Mouse (Mus musculus): Measurements from ENCODE around the gene Xxylt1.

Gene Xxylt1

GRCm38 (mm10) chr16:30990661-30991060, 90.6 kb downstream of the Xxylt1 start:
- no peak for DNase-seq (ENCODE audit: low spot score in 2 of 2)

DNA sequence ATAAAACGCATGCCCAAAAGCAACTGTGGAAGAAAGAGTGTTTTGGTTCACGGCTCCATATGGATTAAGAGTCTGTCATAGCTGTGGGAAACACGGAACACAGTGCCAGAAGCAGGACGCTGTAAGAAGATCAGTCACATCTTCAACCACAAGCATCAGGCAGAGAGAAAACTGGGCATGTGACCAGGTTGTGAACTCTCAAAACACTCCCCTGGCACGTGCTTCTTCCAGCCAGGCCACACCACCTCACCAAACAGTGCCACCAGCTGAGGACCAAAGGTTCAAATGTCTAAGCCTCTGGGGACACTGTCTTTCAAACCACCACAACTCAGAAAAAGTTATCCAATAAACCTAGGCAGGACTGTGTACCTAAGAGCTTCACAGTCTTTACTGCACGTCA, 93.0 kb downstream of the Xxylt1 start:
- DNase-seq (ENCODE audit: low spot score in 2 of 2): no peak

DNA sequence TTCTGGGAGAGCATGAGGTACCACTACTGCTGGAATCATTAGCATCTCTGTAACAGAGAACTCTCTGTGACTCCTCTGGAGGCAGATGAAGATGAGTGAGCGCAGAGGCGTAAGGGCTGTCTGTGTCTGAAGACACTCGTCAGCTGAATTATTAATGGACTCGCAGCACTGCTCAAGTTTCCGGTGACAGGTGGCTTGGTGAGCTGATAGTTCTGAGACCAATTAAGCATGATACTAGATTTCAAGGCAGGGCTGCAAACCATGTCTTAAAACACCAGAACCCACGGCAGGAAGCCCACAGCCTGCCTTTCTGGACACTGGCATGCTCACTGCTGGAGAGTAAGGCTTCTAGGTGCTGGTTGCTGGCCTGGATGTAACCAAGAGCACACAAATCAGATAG, 93.5 kb downstream of the Xxylt1 start:
- DNase-seq (ENCODE audit: low spot score in 2 of 2): no peak

DNA sequence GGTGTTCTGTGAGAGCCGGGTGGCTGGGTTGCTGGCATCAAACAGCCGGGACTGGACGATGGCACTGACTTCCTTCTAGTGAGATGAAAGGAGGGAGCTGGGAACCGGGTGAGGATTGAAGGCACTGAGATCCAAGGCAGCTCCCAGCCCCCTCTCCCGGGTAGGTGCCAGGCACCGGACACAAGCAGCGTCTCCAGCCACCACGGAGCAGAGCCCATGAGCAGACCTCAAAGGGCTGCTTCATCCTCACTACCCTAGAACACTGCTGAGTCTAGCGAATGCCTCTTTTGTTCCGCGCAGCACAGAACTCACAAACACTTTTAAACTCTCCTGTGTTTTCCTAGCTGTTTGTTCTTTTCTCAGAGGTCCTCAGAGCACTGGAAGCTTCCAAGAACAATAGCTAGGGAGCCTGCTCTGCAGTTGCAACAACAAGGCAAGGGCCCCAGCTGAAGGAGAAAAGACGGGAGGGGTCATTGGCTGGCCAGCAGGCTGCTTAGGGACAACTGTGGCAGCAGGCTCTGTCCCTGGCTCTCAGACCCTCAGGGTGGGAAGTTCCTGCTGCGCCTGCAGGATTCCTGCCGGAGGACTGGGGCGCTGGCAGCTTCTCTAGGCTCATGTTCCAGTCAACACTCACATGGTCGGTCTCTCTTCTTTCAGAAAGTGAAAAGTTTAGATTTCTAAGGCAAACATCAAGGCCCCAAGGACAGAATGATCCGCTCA, 96.2 kb downstream of the Xxylt1 start:
- no peak for DNase-seq (ENCODE audit: low spot score in 2 of 2)

- DNase-seq (ENCODE audit: low spot score in 2 of 2): no peak
These were observed 97.1 kb downstream of the Xxylt1 start for GRCm38 (mm10) chr16:30984101-30984500.

GRCm38 (mm10) chr16:30983699-30984098, 97.5 kb downstream of the Xxylt1 start:
- DNase-seq (ENCODE audit: low spot score in 2 of 2): peak in 1 of 2 experiments; percentile 43

DNA sequence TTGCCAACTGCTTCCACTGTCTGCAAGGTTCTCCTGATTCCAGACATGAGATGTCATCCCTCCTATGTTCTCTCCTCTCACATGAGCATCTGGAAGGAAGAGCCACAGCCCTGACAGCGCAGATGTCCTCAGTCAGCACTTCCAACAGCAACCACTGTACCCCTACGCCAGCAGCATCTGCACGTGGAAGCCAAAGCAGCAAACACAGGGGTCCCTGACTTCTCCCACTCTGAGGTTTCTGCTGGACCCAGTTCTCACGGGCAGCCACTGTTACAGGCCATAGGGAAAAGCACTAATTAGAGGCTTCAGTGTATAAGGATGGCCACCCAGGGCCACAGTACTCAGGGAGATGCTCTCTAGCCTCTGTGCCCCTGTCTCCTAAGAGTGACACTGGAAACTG, 98.0 kb downstream of the Xxylt1 start:
- no peak for DNase-seq (ENCODE audit: low spot score in 2 of 2)

- no peak for DNase-seq (ENCODE audit: low spot score in 2 of 2)
These were observed 99.9 kb downstream of the Xxylt1 start for GRCm38 (mm10) chr16:30981345-30981744.

DNA sequence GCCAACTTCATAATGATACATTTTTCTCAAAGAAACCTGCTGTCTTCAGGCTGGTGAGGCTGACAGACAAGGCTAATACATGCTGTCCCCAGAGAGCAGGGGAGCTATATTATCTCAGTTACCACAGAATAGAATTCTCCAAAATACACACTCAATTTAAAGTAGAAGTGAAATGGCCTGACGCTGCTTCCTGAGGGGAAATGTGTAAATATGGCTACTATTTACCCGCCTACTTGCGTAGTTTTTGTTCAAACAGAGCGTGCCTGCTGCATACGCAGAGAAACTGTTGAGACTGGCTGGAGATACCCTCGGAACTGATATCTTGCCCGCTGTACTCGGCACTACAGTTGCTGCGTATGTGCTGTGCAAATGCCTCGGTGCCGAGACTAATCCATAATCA, 101.3 kb downstream of the Xxylt1 start:
- DNase-seq (ENCODE audit: low spot score in 2 of 2): no peak

DNA sequence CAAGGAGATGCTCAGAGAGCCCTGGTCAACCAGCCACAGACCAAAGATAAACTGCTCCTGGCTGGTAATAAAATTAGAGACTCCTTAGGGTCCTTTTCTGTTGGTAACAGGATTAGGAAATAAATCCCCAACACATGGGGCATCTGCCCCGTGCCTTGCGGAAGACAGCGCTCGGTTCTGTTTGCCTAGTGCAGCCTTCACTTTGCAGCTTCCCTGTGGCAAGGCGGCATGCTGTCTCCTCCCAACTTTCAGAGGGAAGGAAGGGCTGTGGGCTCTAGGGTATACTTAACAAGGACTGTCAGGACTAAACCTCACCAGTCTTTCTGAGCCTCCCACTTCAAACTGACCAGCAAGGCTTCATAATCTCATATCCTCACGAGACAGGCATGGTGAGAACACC, 103.5 kb downstream of the Xxylt1 start:
- no peak for DNase-seq (ENCODE audit: low spot score in 2 of 2)

DNA sequence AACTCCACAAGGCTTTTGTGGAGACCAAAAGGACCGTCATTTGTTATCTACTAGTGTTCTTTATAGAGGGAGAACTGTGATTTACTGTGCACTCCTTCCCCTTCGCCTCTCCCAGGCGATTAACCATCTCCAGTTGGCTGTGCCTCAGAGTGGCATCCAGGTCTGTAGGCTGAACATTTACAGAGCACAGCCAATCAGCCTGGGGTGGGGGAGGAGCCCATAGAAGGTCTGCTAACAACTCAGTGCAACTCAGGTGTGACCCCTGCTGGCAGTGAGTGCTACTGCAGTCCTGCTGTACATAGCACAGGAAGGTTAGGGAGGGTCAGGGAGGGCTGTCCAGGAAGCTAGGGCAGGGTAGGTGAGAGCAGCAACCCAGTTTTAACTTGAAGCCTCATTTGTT, 104.0 kb downstream of the Xxylt1 start:
- peak; percentile 91 to 93 for DNase-seq (ENCODE audit: low spot score in 2 of 2)

DNA sequence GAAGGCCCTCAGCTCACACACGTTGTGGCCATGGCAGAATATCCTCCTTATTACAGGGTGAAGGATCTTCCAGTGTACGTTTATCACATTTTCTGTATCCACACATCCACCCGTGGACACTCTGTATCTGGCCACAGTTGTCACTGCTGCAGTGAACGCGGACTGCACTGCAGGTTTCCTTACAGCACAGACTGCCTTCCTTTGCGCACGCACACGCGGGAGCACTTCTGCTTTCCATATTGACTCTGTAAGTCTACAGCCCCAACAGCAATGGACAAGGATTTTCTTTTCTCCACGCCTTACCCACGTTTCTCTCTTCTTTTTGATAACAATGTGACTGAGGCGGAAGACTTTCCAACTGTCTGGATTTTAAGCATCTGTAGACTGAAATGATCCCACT, 106.7 kb downstream of the Xxylt1 start:
- DNase-seq (ENCODE audit: low spot score in 2 of 2): no peak

GRCm38 (mm10) chr16:30973416-30973815, 107.8 kb downstream of the Xxylt1 start:
- DNase-seq (ENCODE audit: low spot score in 2 of 2): no peak

GRCm38 (mm10) chr16:30971950-30972541, 109.2 kb downstream of the Xxylt1 start:
- DNase-seq (ENCODE audit: low spot score in 2 of 2): no peak

DNA sequence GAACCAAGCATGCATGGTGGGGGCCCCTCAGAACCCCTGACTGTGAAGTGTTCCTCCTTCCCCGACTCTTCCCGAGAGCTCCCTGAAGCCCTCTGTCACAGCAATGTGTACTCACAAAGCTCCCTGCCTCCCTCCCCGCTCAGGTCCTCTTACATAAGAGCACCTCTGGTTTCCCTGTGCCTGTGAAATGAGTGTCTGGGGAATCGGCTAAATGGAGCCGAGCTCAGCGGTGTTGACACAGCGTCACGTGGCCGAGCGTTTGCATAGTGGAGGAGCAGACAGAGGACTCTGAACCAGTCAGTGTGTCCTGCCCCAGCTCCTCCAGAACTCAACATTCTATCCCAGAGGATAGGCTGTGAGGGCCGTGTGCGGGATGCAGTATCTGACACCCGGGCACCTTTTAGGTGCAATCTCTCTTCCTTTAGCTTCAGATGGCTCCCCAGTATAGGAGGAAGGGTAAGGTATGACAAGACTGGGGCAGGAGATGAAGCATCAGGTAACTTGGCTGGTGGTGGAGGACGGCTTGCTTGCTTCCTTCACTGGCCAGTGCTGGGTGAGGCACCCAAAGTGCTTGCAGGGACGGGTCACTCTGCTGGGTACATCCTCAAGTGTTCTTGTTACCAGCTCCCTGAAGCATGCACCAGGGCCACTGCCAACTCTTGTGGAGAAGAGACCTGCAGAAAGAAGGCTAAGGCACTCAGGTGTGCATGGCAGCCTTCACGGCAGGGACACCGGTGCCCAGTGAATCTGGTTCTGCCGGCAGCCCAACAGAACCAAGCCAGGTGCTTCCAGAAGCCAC, 111.8 kb downstream of the Xxylt1 start:
- DNase-seq (ENCODE audit: low spot score in 2 of 2): no peak

- DNase-seq (ENCODE audit: low spot score in 2 of 2): no peak
These were observed 112.7 kb downstream of the Xxylt1 start for GRCm38 (mm10) chr16:30968402-30969151.

- no peak for DNase-seq (ENCODE audit: low spot score in 2 of 2)
These were observed 114.5 kb downstream of the Xxylt1 start for GRCm38 (mm10) chr16:30966684-30967083.

- DNase-seq (ENCODE audit: low spot score in 2 of 2): no peak
These were observed 116.3 kb downstream of the Xxylt1 start for GRCm38 (mm10) chr16:30964891-30965290.

GRCm38 (mm10) chr16:30964411-30964810, 116.8 kb downstream of the Xxylt1 start:
- DNase-seq (ENCODE audit: low spot score in 2 of 2): no peak

DNA sequence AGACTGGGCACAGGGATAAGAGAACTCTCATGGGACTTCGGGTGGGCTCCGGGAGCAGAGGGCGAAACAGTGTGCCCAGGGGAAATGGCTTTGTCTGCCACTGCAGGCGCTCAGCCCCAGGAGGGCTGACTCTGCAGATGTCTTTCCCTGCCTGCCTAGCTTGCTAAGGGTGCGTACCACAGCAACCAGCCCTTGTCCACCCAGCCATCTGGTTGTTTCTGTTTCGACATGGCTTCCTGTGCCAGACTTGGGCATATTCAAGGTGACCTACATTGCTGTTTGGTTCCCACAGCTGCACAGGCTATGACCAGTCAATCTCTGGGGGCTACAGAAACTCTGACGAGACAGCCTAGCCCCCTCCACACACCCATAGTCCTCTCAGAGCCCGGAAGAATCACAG, 118.7 kb downstream of the Xxylt1 start:
- no peak for DNase-seq (ENCODE audit: low spot score in 2 of 2)

GRCm38 (mm10) chr16:30961176-30961575, 120.1 kb downstream of the Xxylt1 start:
- no peak for DNase-seq (ENCODE audit: low spot score in 2 of 2)

- DNase-seq (ENCODE audit: low spot score in 2 of 2): no peak
These were observed 121.0 kb downstream of the Xxylt1 start for GRCm38 (mm10) chr16:30960266-30960665.

Measured in frontal cortex, postnatal 25 days (tissue).